Mouse (Mus musculus) G1E (cell line): ENCODE measurements around the gene Kcnip3.

Experiments
- CTCF ChIP-seq: IDR thresholded peaks from 2 replicates; pipeline ENCODE4 v1.5.1; 2012; ENCODE audit warnings: low read depth, low read length, inconsistent platforms, mixed read lengths
- GATA1 ChIP-seq: IDR thresholded peaks from 2 replicates; pipeline ENCODE4 v1.6.1; 2012; ENCODE audit warnings: borderline replicate concordance, low read length, inconsistent platforms, mixed read lengths
- GATA2 ChIP-seq: IDR thresholded peaks from 2 replicates; pipeline ENCODE4 v1.6.1; 2012; ENCODE audit warnings: low read depth, low read length, inconsistent platforms, borderline replicate concordance
- POLR2AphosphoS5 ChIP-seq: IDR thresholded peaks from 2 replicates; pipeline ENCODE4 v1.6.1; 2012; ENCODE audit warnings: low read depth, low read length, inconsistent platforms; ENCODE audit not compliant: insufficient replicate concordance
- TAL1 ChIP-seq: conservative IDR thresholded peaks from 2 replicates; pipeline ENCODE4 v1.6.1; 2012; ENCODE audit warnings: low read depth, low read length, inconsistent platforms, mixed read lengths

DNA sequence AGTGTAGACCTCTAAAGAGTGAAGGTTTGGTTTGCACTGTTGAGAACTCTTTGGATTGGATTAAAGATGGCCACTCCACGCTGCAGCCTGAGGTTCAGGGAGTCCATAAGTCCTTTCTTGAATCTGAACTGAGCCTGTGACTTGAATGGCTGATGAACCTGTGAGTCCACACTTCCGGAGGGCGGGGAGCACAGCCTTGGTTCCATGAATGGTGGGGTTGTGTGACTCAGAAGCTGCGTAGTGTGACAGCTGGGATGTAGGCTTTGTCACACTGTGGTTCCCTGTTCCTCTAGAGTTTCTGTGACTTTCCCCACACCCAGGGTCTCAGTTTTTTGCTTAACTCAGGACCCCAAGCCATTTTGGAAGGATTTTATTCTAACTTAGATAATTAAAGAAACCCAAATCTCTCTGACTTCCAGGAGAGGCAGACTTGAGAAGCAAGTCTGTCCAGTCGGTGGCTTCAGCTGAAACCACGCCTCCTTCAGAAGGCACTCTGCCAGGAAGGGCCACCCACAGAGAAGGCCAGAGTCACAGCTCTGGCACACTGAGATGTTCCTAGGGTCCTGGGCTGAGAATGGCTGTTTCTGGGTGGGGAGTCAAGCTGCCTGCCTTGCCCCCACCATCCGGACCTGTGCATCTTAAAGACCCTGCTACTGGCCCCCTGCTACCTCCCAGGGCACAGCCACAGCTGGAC lies 13.8 kb downstream of the Kcnip3 start:
- TF ChIP-seq GATA2 (no peak), CTCF (no peak), TAL1 (no peak), GATA1 (no peak), POLR2AphosphoS5 (no peak)
